Mouse (Mus musculus) ES-Bruce4 (cell line): ENCODE results near the gene Ctbp1.

Experiments used
- CTCF ChIP-seq: IDR thresholded peaks from one replicate; pipeline ENCODE4 v1.8.1; 2011; ENCODE audit warnings: low read depth, low read length
- EP300 ChIP-seq: IDR thresholded peaks from 2 replicates; pipeline ENCODE4 v1.6.1; 2011; ENCODE audit warnings: low read depth, low read length; ENCODE audit not compliant: insufficient read depth
- POLR2A ChIP-seq: IDR thresholded peaks from one replicate; pipeline ENCODE4 v1.8.1; 2011; ENCODE audit warnings: low read length; ENCODE audit not compliant: insufficient read depth

- TF ChIP-seq CTCF (no peak), POLR2A (no peak), EP300 (no peak)
Observed at GRCm38 (mm10) chr5:33312192-33312591, 37.4 kb upstream of the Ctbp1 start.
